Mouse (Mus musculus) granulocyte monocyte progenitor cell, adult 5-6 weeks (primary cell): ENCODE results near the gene Igfbp2. TPM values are rescaled to one million over a fixed set of nuclear protein-coding genes. Genes with fewer than 3 reads are reported as not detected.

Source experiments
- ATAC-seq: replicated peaks from 2 replicates; pipeline ENCODE4 v1.8.0; 2016; ENCODE audit warnings: mild to moderate bottlenecking, moderate TSS enrichment, inconsistent platforms; ENCODE audit not compliant: poor library complexity, severe bottlenecking
- total RNA-seq, 2 experiments: library from RNA; stranded (forward) in 1 of 2; stranded (reverse) in 1 of 2; fragments of 200-712, 200-1000 nt in 1 of 2; fragments of >200 nt in 1 of 2; fragmentation: Nextera tagmentation in 1 of 2; gene quantifications; 2 replicates each; pipeline ENCODE4 v1.2.3; 2014 to 2017

The Igfbp2 gene
- not detected in 2 replicates for total RNA-seq (2014; fragmentation: Nextera tagmentation)
- not detected in 2 replicates for total RNA-seq (2017)

- no peak for ATAC-seq
These were observed at the start of gene Igfbp2 for GRCm38 (mm10) chr1:72823751-72824706. Gene Igfbp2 (plus strand): TSS chr1:72824503.

- no peak for ATAC-seq
These were observed 45.5 kb upstream of the Igfbp2 start for GRCm38 (mm10) chr1:72778789-72779188.

- ATAC-seq: no peak
These were observed 43.6 kb upstream of the Igfbp2 start for GRCm38 (mm10) chr1:72780720-72781119.

- no peak for ATAC-seq
These were observed 41.0 kb upstream of the Igfbp2 start for GRCm38 (mm10) chr1:72783341-72783740.

- ATAC-seq: no peak
These were observed 40.3 kb upstream of the Igfbp2 start for GRCm38 (mm10) chr1:72784018-72784417.

GRCm38 (mm10) chr1:72790670-72791069 lies 33.6 kb upstream of the Igfbp2 start:
- ATAC-seq: no peak

GRCm38 (mm10) chr1:72791743-72792142 lies 32.6 kb upstream of the Igfbp2 start:
- no peak for ATAC-seq

- no peak for ATAC-seq
These were observed 32.0 kb upstream of the Igfbp2 start for GRCm38 (mm10) chr1:72792262-72792661.

GRCm38 (mm10) chr1:72793230-72793629 lies 31.1 kb upstream of the Igfbp2 start:
- ATAC-seq: no peak

- no peak for ATAC-seq
These were observed 28.2 kb upstream of the Igfbp2 start for GRCm38 (mm10) chr1:72796128-72796527.

GRCm38 (mm10) chr1:72797102-72797665 lies 27.1 kb upstream of the Igfbp2 start:
- ATAC-seq: no peak

GRCm38 (mm10) chr1:72798441-72798840 lies 25.9 kb upstream of the Igfbp2 start:
- ATAC-seq: no peak

GRCm38 (mm10) chr1:72804031-72804430 lies 20.3 kb upstream of the Igfbp2 start:
- no peak for ATAC-seq

GRCm38 (mm10) chr1:72805037-72805436 lies 19.3 kb upstream of the Igfbp2 start:
- no peak for ATAC-seq

GRCm38 (mm10) chr1:72805476-72806043 lies 18.7 kb upstream of the Igfbp2 start:
- ATAC-seq: no peak

GRCm38 (mm10) chr1:72806044-72806584 lies 18.2 kb upstream of the Igfbp2 start:
- no peak for ATAC-seq

- no peak for ATAC-seq
These were observed 15.0 kb upstream of the Igfbp2 start for GRCm38 (mm10) chr1:72809304-72809703.

GRCm38 (mm10) chr1:72809951-72810675 lies 14.2 kb upstream of the Igfbp2 start:
- no peak for ATAC-seq

GRCm38 (mm10) chr1:72811061-72811460 lies 13.2 kb upstream of the Igfbp2 start:
- ATAC-seq: no peak

GRCm38 (mm10) chr1:72813089-72813638 lies 11.1 kb upstream of the Igfbp2 start:
- ATAC-seq: no peak
